Mouse (Mus musculus) small intestine, adult 2 months (tissue): ENCODE data around the gene Slc17a6. TPM values are rescaled to one million over a fixed set of nuclear protein-coding genes. Genes with fewer than 3 reads are reported as not detected.

ENCODE experiments used
- H3K27ac ChIP-seq: fragments of 200-500 bp; 2 replicates; pipeline ENCODE4 v1.5.1; 2012; ENCODE audit warnings: low read depth, low read length, control low read depth, inconsistent platforms; ENCODE audit not compliant: insufficient read depth
- H3K27me3 ChIP-seq: fragments of 200-500 bp; 2 replicates; pipeline ENCODE4 v1.6.1; 2012; ENCODE audit warnings: mild to moderate bottlenecking, moderate library complexity, low read length, inconsistent platforms; ENCODE audit not compliant: control insufficient read depth, insufficient read depth
- H3K36me3 ChIP-seq: fragments of 200-500 bp; 2 replicates; pipeline ENCODE4 v1.6.1; 2012; ENCODE audit warnings: mild to moderate bottlenecking, low read length, control low read depth, inconsistent platforms; ENCODE audit not compliant: control insufficient read depth, insufficient read depth
- H3K4me1 ChIP-seq: fragments of 200-500 bp; 2 replicates; pipeline ENCODE4 v1.6.1; 2012; ENCODE audit warnings: low read length, inconsistent platforms, mixed read lengths; ENCODE audit not compliant: control insufficient read depth, insufficient read depth, insufficient read length
- H3K4me3 ChIP-seq: fragments of 200-500 bp; 2 replicates; pipeline ENCODE4 v1.5.1; 2012; ENCODE audit warnings: low read depth, mild to moderate bottlenecking, control low read depth, inconsistent platforms, low read length, moderate library complexity
- CTCF ChIP-seq: fragments of 200-500 bp; IDR thresholded peaks from 2 replicates; pipeline ENCODE4 v1.5.1; 2012; ENCODE audit warnings: low read depth, mild to moderate bottlenecking, control low read depth, inconsistent platforms, low read length, moderate library complexity, mixed read lengths; ENCODE audit not compliant: insufficient replicate concordance, insufficient read length; ENCODE audit errors: extremely low read depth
- POLR2A ChIP-seq: fragments of 200-500 bp; IDR thresholded peaks from 2 replicates; pipeline ENCODE4 v1.6.1; 2012; ENCODE audit warnings: low read depth, mild to moderate bottlenecking, control low read depth, inconsistent platforms, low read length, moderate library complexity
- WGBS: fragments of 180-500 bp; shearing (Covaris S2); methylation state at CpG from one replicate; pipeline ENCODE4 v1.1.7; 2018; 5-methylcytosine and 5-hydroxymethylcytosine counted together
- polyA plus RNA-seq: library from polyadenylated mRNA; depleted of rRNA; stranded (reverse); fragments of >200 nt; gene quantifications from 2 replicates; pipeline ENCODE4 v1.2.3, GENCODE M21; 2012; rRNA removed

Slc17a6 gene
- not detected in 2 replicates for polyA plus RNA-seq

DNA sequence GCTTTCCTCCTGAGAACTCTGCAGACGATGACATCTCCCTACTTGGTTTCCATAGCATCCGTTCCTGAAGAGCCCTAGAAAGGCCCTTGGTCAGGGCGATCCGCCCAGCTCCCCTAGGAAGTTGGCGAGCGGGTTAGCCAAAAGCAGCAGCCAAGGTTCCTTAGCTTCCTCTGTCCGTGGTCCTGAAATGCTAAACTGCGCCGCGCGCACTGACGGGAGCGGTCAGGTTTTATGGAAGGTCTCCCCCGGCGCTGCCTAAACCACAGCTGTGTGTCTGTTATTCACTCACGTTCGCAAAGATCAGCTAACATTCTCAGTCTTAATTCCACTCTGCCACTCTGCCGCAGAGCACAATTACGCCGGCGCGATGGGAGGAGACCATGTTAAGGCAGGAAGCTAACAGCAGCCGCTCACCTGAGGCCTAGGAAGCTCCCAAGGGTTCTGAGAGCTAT, at the start of gene Slc17a6:
TSS of gene Slc17a6 (plus strand) at position 313 of the 452 bp plus-strand sequence.
- Histone ChIP-seq H3K27ac (no peak within 1 kb of the TSS), H3K36me3 (no peaks in the 10 kb centered on the region), H3K4me1 (no peaks in the 10 kb centered on the region), H3K27me3 (peaks cover 13% of the 10 kb centered on the region), H3K4me3 (no peak within 1 kb of the TSS)
- WGBS: 4% methylated on average over 23 of the region's 23 CpGs
- TF ChIP-seq CTCF (no peak), POLR2A (no peak)

- TF ChIP-seq POLR2A (no peak), CTCF (no peak)
- H3K27me3 ChIP-seq: no peaks in the 10 kb centered on the region
- no peaks in the 10 kb centered on the region for H3K36me3 ChIP-seq
- H3K4me3 ChIP-seq: no peak overlapping the region
- H3K27ac ChIP-seq: no peak overlapping the region
- H3K4me1 ChIP-seq: no peaks in the 10 kb centered on the region
- WGBS: 80% methylated on average over 4 of the region's 4 CpGs
Measured at GRCm38 (mm10) chr7:51600021-51600420, 21.8 kb upstream of the Slc17a6 start.

- no peaks in the 10 kb centered on the region for H3K36me3 ChIP-seq
- H3K4me3 ChIP-seq: no peak overlapping the region
- H3K4me1 ChIP-seq: no peaks in the 10 kb centered on the region
- H3K27me3 ChIP-seq: no peaks in the 10 kb centered on the region
- H3K27ac ChIP-seq: no peak overlapping the region
- 87% methylated on average over 12 of the region's 12 CpGs for WGBS
- no peak for TF ChIP-seq POLR2A
- no peak for TF ChIP-seq CTCF
Measured at GRCm38 (mm10) chr7:51603741-51604140, 18.1 kb upstream of the Slc17a6 start.

- Histone ChIP-seq H3K27ac (no peak overlapping the region), H3K27me3 (no peaks in the 10 kb centered on the region), H3K36me3 (no peaks in the 10 kb centered on the region), H3K4me3 (no peak overlapping the region), H3K4me1 (no peaks in the 10 kb centered on the region)
- WGBS: 35% methylated on average over 5 of the region's 5 CpGs
- TF ChIP-seq POLR2A (no peak), CTCF (no peak)
Measured at GRCm38 (mm10) chr7:51614404-51614803, 7.4 kb upstream of the Slc17a6 start.

DNA sequence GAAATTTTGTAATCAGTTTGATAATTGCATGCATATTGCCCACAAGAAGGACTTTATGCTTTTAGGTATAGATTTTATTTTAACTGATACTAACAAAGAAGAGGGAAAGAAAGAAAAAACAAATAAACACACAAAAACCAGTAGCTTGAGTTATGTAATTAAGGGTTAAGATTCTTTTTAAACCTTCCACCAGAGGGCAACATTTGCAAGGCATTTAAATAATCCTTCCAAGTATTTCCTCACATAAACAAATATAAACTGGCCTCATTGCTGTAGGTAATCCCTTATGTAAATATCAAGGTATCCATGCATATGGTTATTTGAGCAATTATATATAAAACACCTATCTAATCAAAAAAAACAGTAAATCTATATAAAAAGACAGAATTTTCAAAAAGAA, 3.9 kb upstream of the Slc17a6 start:
- no peaks in the 10 kb centered on the region; the same call in 1 of the 2 replicates for H3K27me3 ChIP-seq
- no peak overlapping the region for H3K27ac ChIP-seq
- H3K4me3 ChIP-seq: no peak overlapping the region
- no peaks in the 10 kb centered on the region for H3K4me1 ChIP-seq
- H3K36me3 ChIP-seq: no peaks in the 10 kb centered on the region
- TF ChIP-seq CTCF: no peak

DNA sequence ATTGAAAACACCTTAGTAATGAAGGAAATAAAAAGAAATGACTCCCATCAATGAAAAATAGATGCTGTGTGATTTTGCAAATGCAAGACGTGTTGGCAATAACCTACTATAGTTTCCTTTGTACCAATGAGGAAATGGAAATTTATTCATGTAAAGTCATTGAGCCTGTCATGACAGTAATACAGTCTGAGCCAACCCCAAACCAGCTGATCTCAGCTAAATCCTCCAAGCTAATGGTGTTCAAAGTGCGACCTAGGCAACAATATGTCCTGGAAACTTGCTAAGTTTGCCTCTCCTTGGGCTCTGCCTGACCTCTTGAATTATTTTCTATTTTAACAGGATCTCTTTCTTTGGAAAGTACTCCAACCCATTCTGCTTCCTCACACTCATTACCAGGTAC, 3.4 kb upstream of the Slc17a6 start:
- TF ChIP-seq POLR2A (no peak), CTCF (no peak)
- 21% methylated on average over 2 of the region's 2 CpGs for WGBS
- no peak overlapping the region for H3K27ac ChIP-seq

GRCm38 (mm10) chr7:51619977-51620376, 1.8 kb upstream of the Slc17a6 start:
- no peak for TF ChIP-seq POLR2A
- TF ChIP-seq CTCF: no peak
- WGBS: 47% methylated on average over 1 of the region's 1 CpGs

More for the DNA sequence above, 3.4 kb upstream of the Slc17a6 start:
- no peaks in the 10 kb centered on the region for H3K36me3 ChIP-seq
- no peaks in the 10 kb centered on the region; the same call in 1 of the 2 replicates for H3K27me3 ChIP-seq
- no peaks in the 10 kb centered on the region for H3K4me1 ChIP-seq
- no peak overlapping the region for H3K4me3 ChIP-seq

More at GRCm38 (mm10) chr7:51619977-51620376, 1.8 kb upstream of the Slc17a6 start:
- no peaks in the 10 kb centered on the region for H3K4me1 ChIP-seq
- H3K4me3 ChIP-seq: no peak overlapping the region
- no peak overlapping the region for H3K27ac ChIP-seq
- H3K27me3 ChIP-seq: no peaks in the 10 kb centered on the region; the same call in 1 of the 2 replicates
- no peaks in the 10 kb centered on the region for H3K36me3 ChIP-seq
